Mouse (Mus musculus) hindbrain, embryonic 10.5 days (tissue): ENCODE results near the gene Thtpa. TPM values are rescaled to one million over a fixed set of nuclear protein-coding genes. Genes with fewer than 3 reads are reported as not detected.

ENCODE experiments used
- DNase-seq: peaks from one replicate; pipeline ENCODE4 v3.0.0-alpha.2; 2017; ENCODE audit warnings: low spot score
- H3K27ac ChIP-seq: fragments of 300-500 bp; sonication (generic); 2 replicates; pipeline ENCODE4 v1.5.1; 2016; ENCODE audit warnings: mild to moderate bottlenecking, moderate library complexity
- H3K27me3 ChIP-seq: fragments of 300-500 bp; sonication (generic); 2 replicates; pipeline ENCODE4 v1.6.1; 2016; ENCODE audit warnings: mild to moderate bottlenecking; ENCODE audit not compliant: poor library complexity, insufficient read depth, severe bottlenecking
- H3K36me3 ChIP-seq: fragments of 300-500 bp; sonication (generic); 2 replicates; pipeline ENCODE4 v1.6.1; 2016; ENCODE audit warnings: mild to moderate bottlenecking, moderate library complexity
- H3K4me1 ChIP-seq: fragments of 300-500 bp; sonication (generic); replicated peaks from 2 replicates; pipeline ENCODE4 v1.6.1; 2016; ENCODE audit warnings: mild to moderate bottlenecking
- H3K4me3 ChIP-seq: fragments of 300-500 bp; sonication (generic); 2 replicates; pipeline ENCODE4 v1.5.1; 2016; ENCODE audit warnings: mild to moderate bottlenecking, moderate library complexity
- H3K9me3 ChIP-seq: fragments of 300-500 bp; sonication (generic); 2 replicates; pipeline ENCODE4 v1.6.1; 2016; ENCODE audit warnings: mild to moderate bottlenecking, moderate library complexity
- WGBS: fragments of 180-500 bp; shearing (Covaris S2); methylation state at CpG from one replicate; pipeline ENCODE4 v1.1.7; 2016; 5-methylcytosine and 5-hydroxymethylcytosine counted together
- polyA plus RNA-seq: library from polyadenylated mRNA; unstranded; fragments of >200 nt; fragmentation: Nextera tagmentation; extraction: Ambion mirVana; gene quantifications from 2 replicates; pipeline ENCODE4 v1.2.1, GENCODE M21; 2016

The Thtpa gene
- polyA plus RNA-seq, 1 experiment from 2014 or later = 26.1 TPM

DNA sequence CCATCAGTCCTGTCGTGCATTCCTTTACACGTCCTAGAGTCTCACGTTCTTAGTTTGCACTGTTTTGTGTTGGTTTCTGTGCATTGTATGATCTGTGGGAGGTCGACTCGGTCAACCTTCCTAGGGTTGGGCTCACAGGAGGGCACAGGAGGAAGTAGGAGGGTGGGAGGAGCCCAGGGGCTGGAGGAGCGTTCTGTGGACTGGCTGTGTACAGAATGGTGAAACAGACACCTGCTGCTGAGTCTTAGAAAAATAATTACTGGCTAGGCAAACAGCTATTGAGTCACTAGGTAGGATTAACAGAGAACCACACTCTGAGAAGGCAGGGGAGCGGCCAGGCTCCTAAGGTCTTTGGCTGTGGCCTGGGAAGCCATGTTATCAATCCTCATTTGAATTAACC lies 44.7 kb downstream of the Thtpa start:
- Histone ChIP-seq H3K4me3 (no peak overlapping the region), H3K9me3 (no peaks in the 10 kb centered on the region), H3K27me3 (peaks cover 5% of the 10 kb centered on the region; the same call in 1 of the 2 replicates), H3K4me1 (peaks cover 6% of the 10 kb centered on the region; the same call in 1 of the 2 replicates), H3K36me3 (no peaks in the 10 kb centered on the region), H3K27ac (no peak overlapping the region)
- WGBS = 48% methylated on average over 7 of the region's 7 CpGs
- no peak for DNase-seq

GRCm38 (mm10) chr14:55146324-55146723 lies 51.7 kb downstream of the Thtpa start:
- WGBS = 91% methylated on average over 1 of the region's 1 CpGs
- no peaks in the 10 kb centered on the region for H3K9me3 ChIP-seq

DNA sequence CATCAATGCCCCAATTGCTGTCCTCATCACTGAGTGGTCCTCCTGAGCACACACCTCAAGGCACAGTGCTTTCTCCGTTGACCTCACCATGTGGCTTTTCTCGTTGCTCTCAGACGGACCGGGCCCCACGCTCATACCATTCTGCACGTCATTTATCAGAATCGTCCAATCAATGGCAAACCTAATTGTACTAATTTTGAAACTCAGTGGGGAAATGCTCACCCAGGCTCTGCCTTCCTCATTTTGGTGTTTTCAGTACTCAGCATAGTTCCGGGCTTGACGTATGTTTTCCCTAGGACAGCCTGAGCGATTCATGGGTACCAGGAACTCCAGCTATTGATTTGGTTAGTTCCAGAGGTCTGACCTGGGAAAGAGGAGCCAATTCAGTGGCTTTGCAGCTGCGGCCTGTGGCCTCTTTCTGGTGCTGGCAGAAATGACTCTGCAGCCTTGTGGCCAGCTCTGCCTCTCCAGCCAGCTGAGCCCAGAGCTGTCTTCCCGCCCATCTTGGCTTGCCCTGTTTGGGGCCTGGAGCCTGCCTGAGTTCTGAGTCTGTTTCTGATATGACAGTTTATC lies 52.3 kb downstream of the Thtpa start:
- Histone ChIP-seq H3K36me3 (no peaks in the 10 kb centered on the region), H3K4me1 (peaks cover 10% of the 10 kb centered on the region; the same call in 1 of the 2 replicates), H3K27me3 (no peaks in the 10 kb centered on the region), H3K27ac (no peak overlapping the region), H3K9me3 (no peaks in the 10 kb centered on the region), H3K4me3 (no peak overlapping the region)
- WGBS = 90% methylated on average over 12 of the region's 12 CpGs
- DNase-seq = no peak

More at GRCm38 (mm10) chr14:55146324-55146723, 51.7 kb downstream of the Thtpa start:
- no peak for DNase-seq
- peaks cover 10% of the 10 kb centered on the region; the same call in 1 of the 2 replicates for H3K4me1 ChIP-seq
- H3K4me3 ChIP-seq = no peak overlapping the region
- H3K27me3 ChIP-seq = no peaks in the 10 kb centered on the region
- no peaks in the 10 kb centered on the region for H3K36me3 ChIP-seq
- no peak overlapping the region for H3K27ac ChIP-seq

DNA sequence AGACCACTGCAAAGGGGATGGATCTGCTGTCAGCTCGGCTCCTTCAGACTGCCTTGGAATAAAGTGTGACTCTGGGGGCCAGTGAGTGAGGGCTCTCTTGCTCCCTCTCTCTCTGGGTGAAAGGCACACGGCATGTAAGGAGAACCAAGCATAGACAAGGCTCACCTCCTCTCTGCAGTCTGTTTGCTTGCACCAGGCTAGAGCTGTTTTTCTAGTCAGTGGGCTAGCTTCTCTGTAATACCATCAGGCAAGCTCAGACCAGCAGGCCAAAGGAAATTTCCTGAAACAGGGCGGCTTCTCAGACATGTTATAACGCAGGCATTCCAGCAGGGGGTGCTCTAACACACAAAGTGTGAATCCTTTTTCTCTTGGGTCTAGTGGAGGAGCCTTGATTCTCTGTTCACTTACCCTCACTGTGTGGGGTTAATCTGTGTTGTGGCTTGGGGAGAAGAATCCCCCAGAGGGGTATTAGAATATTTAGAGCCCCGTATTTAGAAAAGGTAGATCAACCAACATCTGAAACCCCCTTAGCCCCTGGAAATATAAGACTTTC lies 53.9 kb downstream of the Thtpa start:
- Histone ChIP-seq H3K9me3 (no peaks in the 10 kb centered on the region), H3K4me3 (no peak overlapping the region), H3K4me1 (peaks cover 12% of the 10 kb centered on the region), H3K36me3 (no peaks in the 10 kb centered on the region), H3K27me3 (no peaks in the 10 kb centered on the region), H3K27ac (no peak overlapping the region)
- DNase-seq = peak; percentile 70
- 29% methylated on average over 5 of the region's 5 CpGs for WGBS

Other genes with a start within 250 kb of the Thtpa start
- gene Homez, start 223.8 kb upstream of the Thtpa start, polyA plus RNA-seq = 19.7 and 22.7 TPM in 2 replicates
- gene Ppp1r3e, start 217.2 kb upstream of the Thtpa start, polyA plus RNA-seq = 0.38 and 0.44 TPM in 2 replicates
- 2.2 and 3.0 TPM in 2 replicates for gene Bcl2l2, start 211.4 kb upstream of the Thtpa start, polyA plus RNA-seq
- gene Gm20521, start 211.3 kb upstream of the Thtpa start, polyA plus RNA-seq = 0.29 TPM in 1 of 2 replicates, not detected in the other
- gene Pabpn1, start 202.3 kb upstream of the Thtpa start, polyA plus RNA-seq = 160 TPM in 2 replicates
- 45.2 and 62.5 TPM in 2 replicates for gene Slc22a17, start 181.7 kb upstream of the Thtpa start, polyA plus RNA-seq
- 36.5 and 40.0 TPM in 2 replicates for gene Efs, start 168.7 kb upstream of the Thtpa start, polyA plus RNA-seq
- gene Il25, start 162.1 kb upstream of the Thtpa start, polyA plus RNA-seq = 0.24 TPM in 1 of 2 replicates, not detected in the other
- gene Cmtm5, start 158.5 kb upstream of the Thtpa start, polyA plus RNA-seq = 0.78 and 2.9 TPM in 2 replicates
- 0.63 and 1.9 TPM in 2 replicates for gene Myh6, start 127.9 kb upstream of the Thtpa start, polyA plus RNA-seq
- not detected in 2 replicates for gene Gm17428, start 117.9 kb upstream of the Thtpa start, polyA plus RNA-seq
- gene Myh7, start 100.2 kb upstream of the Thtpa start, polyA plus RNA-seq = 0.16 and 4.6 TPM in 2 replicates
- gene Ngdn, start 79.3 kb upstream of the Thtpa start, polyA plus RNA-seq = 73.5 and 85.9 TPM in 2 replicates
- gene Zfhx2, start 2.5 kb upstream of the Thtpa start, polyA plus RNA-seq = 8.8 and 17.7 TPM in 2 replicates
- gene Ap1g2, start 11.8 kb downstream of the Thtpa start, polyA plus RNA-seq = 14.5 and 16.3 TPM in 2 replicates
- gene Jph4, start 22.2 kb downstream of the Thtpa start, polyA plus RNA-seq = 0.75 and 1.7 TPM in 2 replicates
- not detected in 2 replicates for gene Dhrs2, start 127.2 kb downstream of the Thtpa start, polyA plus RNA-seq